Mouse (Mus musculus) heart, embryonic 14.5 days (tissue): ENCODE measurements around the gene Serpinb8. TPM values are rescaled to one million over a fixed set of nuclear protein-coding genes. Genes with fewer than 3 reads are reported as not detected.
A peak's percentile ranks its signal among the peaks of the same experiment; 100 is the strongest.

Source experiments
- ATAC-seq: fragments of 200-750 bp; cut with Nextera tagmentation; 2 replicates; pipeline ENCODE4 v1.8.0; 2017; ENCODE audit warnings: low read depth, moderate TSS enrichment; ENCODE audit not compliant: insufficient number of reproducible peaks, insufficient read depth, low FRiP score
- H3K27ac ChIP-seq, 2 experiments: fragments of 200-500 bp in 1 of 2; fragments of 300-500 bp in 1 of 2; sonication (generic) in 1 of 2; replicated peaks in 1 of 2; 2 replicates each; pipeline ENCODE4 v1.5.1; 2012 to 2014; ENCODE audit warnings: low read depth in 2 of 2, low read length in 2 of 2, control low read depth in 1 of 2, mild to moderate bottlenecking in 1 of 2, mixed read lengths in 1 of 2; ENCODE audit not compliant: control insufficient read depth in 1 of 2, insufficient read depth in 1 of 2
- H3K27me3 ChIP-seq: fragments of 300-500 bp; sonication (generic); 2 replicates; pipeline ENCODE4 v1.6.1; 2014; ENCODE audit warnings: mild to moderate bottlenecking, low read length, control low read depth; ENCODE audit not compliant: control insufficient read depth, insufficient read depth
- H3K36me3 ChIP-seq: fragments of 300-500 bp; sonication (generic); 2 replicates; pipeline ENCODE4 v1.6.1; 2014; ENCODE audit warnings: mild to moderate bottlenecking, control low read depth, low read length, mixed read lengths; ENCODE audit not compliant: control insufficient read depth, insufficient read depth
- H3K4me1 ChIP-seq, 2 experiments: fragments of 200-500 bp in 1 of 2; fragments of 300-500 bp in 1 of 2; sonication (generic) in 1 of 2; 2 replicates each; pipeline ENCODE4 v1.6.1; 2012 to 2014; ENCODE audit warnings: low read length in 2 of 2, control low read depth in 1 of 2, mixed read lengths in 1 of 2; ENCODE audit not compliant: control insufficient read depth in 2 of 2, insufficient read depth in 2 of 2
- H3K4me2 ChIP-seq: fragments of 300-500 bp; sonication (generic); 2 replicates; pipeline ENCODE4 v1.6.1; 2014; ENCODE audit warnings: mild to moderate bottlenecking, low read length
- H3K4me3 ChIP-seq, 2 experiments: fragments of 200-500 bp in 1 of 2; fragments of 300-500 bp in 1 of 2; sonication (generic) in 1 of 2; 2 replicates each; pipeline ENCODE4 v1.5.1; 2012 to 2014; ENCODE audit warnings: low read length in 2 of 2, mild to moderate bottlenecking in 2 of 2, control low read depth in 1 of 2, low read depth in 1 of 2, moderate library complexity in 1 of 2; ENCODE audit not compliant: control insufficient read depth in 1 of 2, insufficient read depth in 1 of 2
- H3K9ac ChIP-seq: fragments of 300-500 bp; sonication (generic); 2 replicates; pipeline ENCODE4 v1.6.1; 2014; ENCODE audit warnings: mild to moderate bottlenecking, low read length
- H3K9me3 ChIP-seq: fragments of 300-500 bp; sonication (generic); 2 replicates; pipeline ENCODE4 v1.6.1; 2016; ENCODE audit warnings: low read length, control low read depth; ENCODE audit not compliant: control insufficient read depth
- WGBS: fragments of 180-500 bp; shearing (Covaris S2); extraction: QIAGEN DNeasy Blood & Tissue Kit; methylation state at CpG from one replicate; pipeline ENCODE4 v1.1.7; 2014; 5-methylcytosine and 5-hydroxymethylcytosine counted together
- polyA plus RNA-seq: library from polyadenylated mRNA; unstranded; fragments of >200 nt; fragmentation: Nextera tagmentation; extraction: Ambion mirVana; gene quantifications from 2 replicates; pipeline ENCODE4 v1.2.1, GENCODE M21; 2014

Serpinb8 gene
- 3.1 and 3.2 TPM in 2 replicates for polyA plus RNA-seq

GRCm38 (mm10) chr1:107589691-107590470 is at the start of gene Serpinb8:
Serpinb8 (plus strand) TSS chr1:107590006.
- H3K9me3 ChIP-seq: no peaks in the 10 kb centered on the region
- peak within 1 kb of the TSS; percentile 21 to 33; a peak in 3 of 4 replicates for H3K27ac ChIP-seq
- ATAC-seq: peak; percentile 69

DNA sequence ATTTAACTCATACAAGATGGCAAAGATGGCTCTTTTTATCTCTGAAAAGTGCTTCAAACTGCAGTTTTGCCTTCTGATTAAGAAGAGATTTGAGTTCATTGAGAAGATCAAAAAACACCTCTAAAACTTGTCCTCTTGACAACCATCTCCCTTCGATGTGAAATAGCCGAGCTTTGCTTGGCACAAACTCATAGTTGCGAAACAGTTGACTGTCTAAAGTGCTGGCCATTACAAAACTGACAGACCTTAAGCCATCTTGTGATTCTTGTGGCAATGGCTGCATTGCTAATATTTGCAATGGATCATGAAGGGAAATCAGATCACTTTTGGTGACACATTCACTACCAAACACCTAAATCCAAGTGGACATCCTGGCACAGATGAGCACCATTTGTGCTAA is 30.3 kb upstream of the Serpinb8 start:
- Histone ChIP-seq H3K27me3 (no peaks in the 10 kb centered on the region), H3K4me1 (no peaks in the 10 kb centered on the region), H3K36me3 (no peaks in the 10 kb centered on the region), H3K4me3 (no peak overlapping the region), H3K4me2 (no peak overlapping the region), H3K27ac (no peak overlapping the region), H3K9ac (no peak overlapping the region), H3K9me3 (no peaks in the 10 kb centered on the region)
- ATAC-seq: no peak
- WGBS: 82% methylated on average over 3 of the region's 3 CpGs

More at GRCm38 (mm10) chr1:107589691-107590470, at the start of gene Serpinb8:
- peak within 1 kb of the TSS; percentile 66 for H3K4me2 ChIP-seq
- peak within 1 kb of the TSS; percentile 48 for H3K9ac ChIP-seq
- peaks cover 6 to 10% of the 10 kb centered on the region in 2 experiments for H3K4me1 ChIP-seq
- WGBS: 18% methylated on average over 10 of the region's 10 CpGs
- H3K36me3 ChIP-seq: no peaks in the 10 kb centered on the region
- no peaks in the 10 kb centered on the region for H3K27me3 ChIP-seq
- peak within 1 kb of the TSS; percentile 30 to 31 for H3K4me3 ChIP-seq

- H3K4me2 ChIP-seq: no peak overlapping the region
- 67% methylated on average over 1 of the region's 1 CpGs for WGBS
- ATAC-seq: no peak
- no peaks in the 10 kb centered on the region for H3K27me3 ChIP-seq
- H3K4me3 ChIP-seq: no peak overlapping the region
- H3K9ac ChIP-seq: no peak overlapping the region
- H3K36me3 ChIP-seq: no peaks in the 10 kb centered on the region
- H3K27ac ChIP-seq: no peak overlapping the region
- H3K9me3 ChIP-seq: no peaks in the 10 kb centered on the region
- no peaks in the 10 kb centered on the region for H3K4me1 ChIP-seq
These were observed 27.7 kb upstream of the Serpinb8 start for GRCm38 (mm10) chr1:107562110-107562509.

GRCm38 (mm10) chr1:107565644-107566043 is 24.2 kb upstream of the Serpinb8 start:
- Histone ChIP-seq H3K9ac (no peak overlapping the region), H3K27ac (no peak overlapping the region), H3K27me3 (no peaks in the 10 kb centered on the region), H3K4me1 (no peaks in the 10 kb centered on the region), H3K4me3 (no peak overlapping the region), H3K36me3 (no peaks in the 10 kb centered on the region), H3K4me2 (no peak overlapping the region), H3K9me3 (no peaks in the 10 kb centered on the region)
- ATAC-seq: no peak

DNA sequence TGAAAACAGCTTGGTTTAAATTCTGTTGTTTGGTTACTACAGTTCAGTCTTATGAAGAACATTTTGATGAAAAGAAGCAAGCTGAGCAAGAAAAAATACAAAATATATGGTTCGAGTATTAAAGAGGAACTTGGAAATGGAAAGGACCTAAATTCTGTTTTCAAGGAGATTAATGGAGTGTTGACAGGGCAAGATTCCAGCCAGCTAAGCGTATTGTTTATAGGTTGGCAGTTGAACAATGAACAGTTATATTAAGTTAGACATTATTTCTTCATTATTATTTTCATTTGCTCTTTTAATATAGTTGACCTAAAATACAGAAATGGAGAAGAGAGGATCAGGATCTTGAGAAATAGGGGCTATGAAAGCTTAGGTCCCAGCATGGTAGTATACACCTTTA is 13.7 kb upstream of the Serpinb8 start:
- H3K4me1 ChIP-seq: no peaks in the 10 kb centered on the region
- ATAC-seq: no peak
- 68% methylated on average over 2 of the region's 2 CpGs for WGBS
- H3K27ac ChIP-seq: no peak overlapping the region
- H3K27me3 ChIP-seq: no peaks in the 10 kb centered on the region
- H3K9me3 ChIP-seq: no peaks in the 10 kb centered on the region
- H3K4me3 ChIP-seq: no peak overlapping the region
- no peak overlapping the region for H3K9ac ChIP-seq
- H3K36me3 ChIP-seq: no peaks in the 10 kb centered on the region
- H3K4me2 ChIP-seq: no peak overlapping the region

- 82% methylated on average over 1 of the region's 1 CpGs for WGBS
- Histone ChIP-seq H3K4me1 (no peaks in the 10 kb centered on the region), H3K4me3 (no peak overlapping the region), H3K9ac (no peak overlapping the region), H3K36me3 (no peaks in the 10 kb centered on the region), H3K4me2 (no peak overlapping the region), H3K27ac (no peak overlapping the region), H3K27me3 (no peaks in the 10 kb centered on the region), H3K9me3 (no peaks in the 10 kb centered on the region)
- no peak for ATAC-seq
These were observed 12.3 kb upstream of the Serpinb8 start for GRCm38 (mm10) chr1:107577514-107577913.

DNA sequence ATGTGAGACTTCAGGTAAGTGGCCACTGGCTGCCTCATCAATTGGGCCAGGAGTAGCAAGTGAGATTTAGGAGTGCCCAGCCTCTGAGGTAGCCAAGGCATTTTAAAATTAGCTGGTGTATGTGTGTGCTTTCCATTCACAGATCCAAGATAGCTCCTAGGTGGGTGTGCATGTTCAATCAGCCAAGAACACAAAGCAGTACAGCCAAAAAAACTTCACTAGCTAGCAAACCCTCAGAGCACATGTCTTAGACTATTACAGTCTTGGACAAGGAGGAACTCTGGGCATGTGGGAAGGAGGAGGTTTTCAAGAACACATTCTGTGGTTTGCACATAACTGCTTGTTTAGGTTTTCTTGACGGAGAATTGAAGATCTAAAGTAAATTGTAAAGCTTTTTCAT is 8.6 kb upstream of the Serpinb8 start:
- Histone ChIP-seq H3K9me3 (no peaks in the 10 kb centered on the region), H3K27me3 (no peaks in the 10 kb centered on the region), H3K27ac (no peak overlapping the region), H3K4me1 (no peaks in the 10 kb centered on the region), H3K9ac (no peak overlapping the region), H3K4me3 (no peak overlapping the region), H3K36me3 (no peaks in the 10 kb centered on the region), H3K4me2 (no peak overlapping the region)
- WGBS: 61% methylated on average over 1 of the region's 1 CpGs
- ATAC-seq: no peak

DNA sequence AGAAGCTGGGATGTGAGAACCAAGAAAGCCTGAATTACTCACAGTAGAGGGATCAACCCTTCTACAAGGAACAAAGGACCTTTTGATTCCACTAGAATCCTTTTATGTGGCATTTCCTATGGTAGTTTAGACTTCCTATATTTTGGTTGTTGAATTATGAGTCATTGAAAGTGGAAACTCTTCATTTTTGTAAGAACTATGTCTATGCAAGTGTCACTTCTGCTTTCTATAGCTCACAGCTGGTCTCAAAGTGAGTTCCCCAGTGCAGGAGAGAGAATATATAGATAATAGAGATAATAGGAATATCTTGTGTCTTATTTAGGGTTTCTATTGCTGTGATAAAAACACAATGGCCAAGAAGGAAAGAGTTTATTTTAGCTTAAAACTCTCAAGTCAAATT is 6.9 kb upstream of the Serpinb8 start:
- Histone ChIP-seq H3K4me3 (no peak overlapping the region), H3K4me1 (no peaks in the 10 kb centered on the region), H3K4me2 (no peak overlapping the region), H3K9me3 (no peaks in the 10 kb centered on the region), H3K9ac (no peak overlapping the region), H3K27ac (no peak overlapping the region), H3K36me3 (no peaks in the 10 kb centered on the region), H3K27me3 (no peaks in the 10 kb centered on the region)
- ATAC-seq: no peak
